Comparison of ENCODE assay signal across 13 mouse cellular contexts in genomic region chr15:82984574-82984973, GRCm38 (mm10). TPM values are rescaled to one million over a fixed set of nuclear protein-coding genes. Genes with fewer than 3 reads are reported as not detected.
DNase-seq lines count a peak whose midpoint lies in the region; ATAC-seq lines count a peak whose summit lies in the region.
"Had no signal": no experiment of that assay in that cellular context is flagged by ENCODE, and none has a peak within 500 bp of the region (broad histone marks: within the 10 kb centered on the region; RNA-seq: fewer than 3 reads in every experiment).

No protein-coding gene starts in this region.

- WGBS in embryonic facial prominence, embryonic 10.5 days: 64% methylated on average over 7 of the region's 7 CpGs
- WGBS in embryonic facial prominence, embryonic 13.5 days: 26% methylated on average over 7 of the region's 7 CpGs
- WGBS in hindbrain, embryonic 13.5 days: 59% methylated on average over 7 of the region's 7 CpGs
- 59% methylated on average over 7 of the region's 7 CpGs for WGBS in midbrain, embryonic 12.5 days

- peaks cover 81% of the 10 kb centered on the region for H3K27me3 ChIP-seq in embryonic facial prominence, embryonic 10.5 days (replicated peaks; ENCODE audit: low read depth, poor library complexity, severe bottlenecking)
- H3K27me3 ChIP-seq in embryonic facial prominence, embryonic 13.5 days: peaks cover 9% of the 10 kb centered on the region; the same call in 1 of the 2 replicates
- H3K27me3 ChIP-seq in hindbrain, embryonic 13.5 days: peaks cover 59% of the 10 kb centered on the region
- H3K27me3 ChIP-seq in midbrain, embryonic 12.5 days: peaks cover 50% of the 10 kb centered on the region

- H3K9ac ChIP-seq in embryonic facial prominence, embryonic 13.5 days: 0 out of 2 replicates have a peak overlapping the region, but pooled peaks have one; percentile 37
- no peak overlapping the region for H3K9ac ChIP-seq in hindbrain, embryonic 13.5 days
- H3K9ac ChIP-seq in midbrain, embryonic 12.5 days (replicated peaks): no peak overlapping the region

- DNase-seq in embryonic facial prominence, embryonic 10.5 days (ENCODE audit: low spot score): no peak
- no peak for DNase-seq in right cerebral cortex, postnatal 14 days
- no peak for DNase-seq in right cerebral cortex, postnatal 10 days (ENCODE audit: low spot score in 2 of 2)
- no peak for DNase-seq in layer of hippocampus, adult 8-10 months (ENCODE audit: low spot score in 2 of 2)
- DNase-seq: cerebellum, adult 2 months; heart, adult 11 months; heart, postnatal 14 days; kidney, adult 2 months; layer of hippocampus, adult 9-11 months; thymus, postnatal 36 days had no signal

- no peaks in the 10 kb centered on the region for H3K9me3 ChIP-seq in embryonic facial prominence, embryonic 10.5 days
- no peaks in the 10 kb centered on the region for H3K9me3 ChIP-seq in embryonic facial prominence, embryonic 13.5 days
- H3K9me3 ChIP-seq in hindbrain, embryonic 13.5 days: no peaks in the 10 kb centered on the region
- no peaks in the 10 kb centered on the region for H3K9me3 ChIP-seq in midbrain, embryonic 12.5 days

- no peaks in the 10 kb centered on the region for H3K36me3 ChIP-seq in embryonic facial prominence, embryonic 10.5 days (replicated peaks)
- H3K36me3 ChIP-seq in embryonic facial prominence, embryonic 13.5 days: no peaks in the 10 kb centered on the region
- no peaks in the 10 kb centered on the region for H3K36me3 ChIP-seq in hindbrain, embryonic 13.5 days
- no peaks in the 10 kb centered on the region for H3K36me3 ChIP-seq in midbrain, embryonic 12.5 days

- ATAC-seq in embryonic facial prominence, embryonic 13.5 days (ENCODE audit: insufficient number of reproducible peaks, insufficient read depth, low FRiP score, low TSS enrichment, low read depth): no peak
- ATAC-seq in hindbrain, embryonic 13.5 days (ENCODE audit: low FRiP score): no peak
- no peak for ATAC-seq in midbrain, embryonic 12.5 days (ENCODE audit: low FRiP score, low read depth)

- H3K4me1 ChIP-seq in embryonic facial prominence, embryonic 10.5 days: peaks cover 81% of the 10 kb centered on the region
- peaks cover 84% of the 10 kb centered on the region for H3K4me1 ChIP-seq in embryonic facial prominence, embryonic 13.5 days
- peaks cover 84% of the 10 kb centered on the region for H3K4me1 ChIP-seq in hindbrain, embryonic 13.5 days (replicated peaks)
- H3K4me1 ChIP-seq in midbrain, embryonic 12.5 days: peaks cover 83% of the 10 kb centered on the region

- peak overlapping the region; percentile 83; the same call in 1 of the 2 replicates for H3K27ac ChIP-seq in embryonic facial prominence, embryonic 10.5 days (replicated peaks)
- H3K27ac ChIP-seq in embryonic facial prominence, embryonic 13.5 days: peak overlapping the region; percentile 88
- peak overlapping the region; percentile 88 for H3K27ac ChIP-seq in hindbrain, embryonic 13.5 days
- peak overlapping the region; percentile 88 for H3K27ac ChIP-seq in midbrain, embryonic 12.5 days (replicated peaks)

- H3K4me3 ChIP-seq in embryonic facial prominence, embryonic 10.5 days: 0 out of 2 replicates have a peak overlapping the region, but pooled peaks have one; percentile 43
- no peak overlapping the region for H3K4me3 ChIP-seq in embryonic facial prominence, embryonic 13.5 days
- H3K4me3 ChIP-seq in hindbrain, embryonic 13.5 days: no peak overlapping the region
- no peak overlapping the region for H3K4me3 ChIP-seq in midbrain, embryonic 12.5 days

- peak overlapping the region; percentile 9; the same call in 1 of the 2 replicates for H3K4me2 ChIP-seq in embryonic facial prominence, embryonic 13.5 days
- H3K4me2 ChIP-seq in hindbrain, embryonic 13.5 days: peak overlapping the region; percentile 49; the same call in 1 of the 2 replicates
- H3K4me2 ChIP-seq in midbrain, embryonic 12.5 days (replicated peaks): peak overlapping the region; percentile 47

RNA-seq across cellular contexts. Expression of gene Tcf20, which starts 3.1 kb away (rescaled TPM):
- 8.4 and 8.5 TPM in 2 replicates for polyA plus RNA-seq in embryonic facial prominence, embryonic 10.5 days (2016; fragmentation: Nextera tagmentation; extraction: Ambion mirVana)
- polyA plus RNA-seq in embryonic facial prominence, embryonic 13.5 days (2015; fragmentation: Nextera tagmentation; extraction: Ambion mirVana): 15.2 and 15.8 TPM in 2 replicates
- 11.8 and 12.6 TPM in 2 replicates for polyA plus RNA-seq in hindbrain, embryonic 13.5 days (2015; fragmentation: Nextera tagmentation; extraction: Ambion mirVana)
- 13.7 TPM in 2 replicates for polyA plus RNA-seq in midbrain, embryonic 12.5 days (2016; fragmentation: Nextera tagmentation; extraction: Ambion mirVana)
- 100 to 1,000 TPM; 192 to 215 (median 201) TPM for total RNA-seq in layer of hippocampus, adult 8-10 months (2022)

RNA-seq across cellular contexts. Expression of gene Nfam1, which starts 48.5 kb away (rescaled TPM):
- 2.4 and 2.6 TPM in 2 replicates for polyA plus RNA-seq in embryonic facial prominence, embryonic 10.5 days (2016; fragmentation: Nextera tagmentation; extraction: Ambion mirVana)
- 3.6 and 3.7 TPM in 2 replicates for polyA plus RNA-seq in embryonic facial prominence, embryonic 13.5 days (2015; fragmentation: Nextera tagmentation; extraction: Ambion mirVana)
- polyA plus RNA-seq in hindbrain, embryonic 13.5 days (2015; fragmentation: Nextera tagmentation; extraction: Ambion mirVana): 2.0 and 2.2 TPM in 2 replicates
- 3.3 and 4.2 TPM in 2 replicates for polyA plus RNA-seq in midbrain, embryonic 12.5 days (2016; fragmentation: Nextera tagmentation; extraction: Ambion mirVana)
- 1 to 10 TPM; 1.7 to 6.2 (median 3.5) TPM for total RNA-seq in layer of hippocampus, adult 8-10 months (2022)
